Mouse (Mus musculus): ENCODE results near the gene Anks1b.
A peak's percentile ranks its signal among the peaks of the same experiment; 100 is the strongest.

The Anks1b gene

DNA sequence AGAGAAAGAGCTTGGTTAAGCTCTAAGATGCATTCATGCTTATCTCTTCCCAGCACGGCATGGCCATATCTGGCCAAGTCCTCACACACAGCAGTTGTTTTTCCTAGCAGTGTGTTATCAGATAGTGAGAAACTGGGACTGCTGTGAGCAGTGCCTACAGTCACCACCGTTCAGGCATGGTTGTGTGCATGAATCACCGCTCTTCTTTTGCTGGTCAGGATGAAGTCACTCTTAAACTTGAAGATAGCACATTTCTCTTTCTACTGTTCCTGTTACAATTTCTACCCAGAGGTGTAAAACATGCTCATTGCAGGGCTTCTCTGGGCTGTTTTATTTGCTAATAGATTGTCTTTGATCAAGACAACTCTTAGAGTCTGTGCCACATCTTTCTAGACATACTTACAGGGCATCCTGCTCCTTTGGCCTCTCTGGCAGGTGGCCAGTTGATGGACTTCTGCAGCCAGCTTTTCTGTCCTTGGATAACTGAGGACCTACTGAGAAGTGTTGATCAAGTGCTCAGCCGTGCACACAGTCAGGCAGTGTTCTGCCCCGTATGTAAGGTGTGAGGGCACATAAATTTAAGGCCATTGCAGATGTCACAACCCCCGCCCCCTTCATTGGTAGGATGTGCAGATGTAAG, 296.8 kb downstream of the Anks1b start:
- peak; percentile 30 to 39 for DNase-seq

DNA sequence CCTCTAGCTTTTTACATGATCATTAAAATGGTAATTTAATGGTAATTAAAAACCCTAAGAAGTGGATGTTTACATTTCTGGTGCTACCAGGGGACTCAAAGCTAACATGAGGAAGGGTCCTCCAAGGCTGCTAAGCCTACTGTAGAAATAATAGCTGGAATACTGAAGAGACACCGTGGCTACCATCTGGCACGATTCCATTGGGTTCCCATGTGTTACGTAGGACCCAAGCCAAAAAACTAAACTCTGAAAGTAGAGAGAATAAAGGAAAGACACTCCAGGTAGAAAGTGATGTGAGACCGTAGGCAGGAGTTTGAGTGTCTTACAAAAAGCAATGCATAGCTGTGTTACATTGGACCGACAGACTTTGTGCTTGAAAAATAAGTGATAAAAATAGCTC, 317.1 kb downstream of the Anks1b start:
- peak; percentile 26 to 47 for DNase-seq

DNA sequence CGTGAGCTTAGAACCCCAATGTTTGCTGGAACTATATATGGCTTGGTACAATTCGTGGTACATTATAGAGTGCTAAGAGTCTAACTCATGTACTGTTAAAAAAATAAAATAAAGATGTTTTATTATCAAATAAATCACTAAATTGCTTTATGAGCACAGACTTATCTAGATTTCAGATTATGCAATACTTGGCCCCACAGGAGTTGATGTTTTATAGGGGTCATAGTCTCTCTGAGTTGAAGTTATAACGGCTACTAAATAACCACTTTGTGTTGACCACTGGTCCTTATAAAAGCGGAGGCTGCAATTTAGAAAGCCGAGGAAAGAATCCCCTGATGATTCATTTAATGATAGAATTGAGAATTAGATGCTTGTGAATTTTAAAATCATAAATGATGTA, 323.6 kb downstream of the Anks1b start:
- no peak for DNase-seq

DNA sequence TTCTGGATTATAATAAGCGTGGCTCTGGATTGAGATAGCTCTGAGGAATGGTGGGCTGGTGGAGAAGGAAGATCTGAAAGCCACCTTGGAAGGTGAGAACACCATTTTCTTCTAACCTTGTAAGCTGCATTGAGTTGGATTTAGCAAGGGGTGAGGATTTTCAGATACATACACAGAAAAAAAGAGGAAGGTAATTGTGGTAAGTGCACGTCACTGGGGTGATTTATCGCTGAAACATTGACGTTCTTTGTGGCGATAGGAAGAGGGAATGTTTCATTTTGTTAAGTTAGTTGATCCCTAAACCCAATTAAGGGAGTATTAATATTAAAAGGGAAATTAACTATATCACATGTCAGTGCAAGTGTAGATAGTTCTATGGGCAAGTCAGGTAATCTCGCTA, 336.7 kb downstream of the Anks1b start:
- DNase-seq = no peak

DNA sequence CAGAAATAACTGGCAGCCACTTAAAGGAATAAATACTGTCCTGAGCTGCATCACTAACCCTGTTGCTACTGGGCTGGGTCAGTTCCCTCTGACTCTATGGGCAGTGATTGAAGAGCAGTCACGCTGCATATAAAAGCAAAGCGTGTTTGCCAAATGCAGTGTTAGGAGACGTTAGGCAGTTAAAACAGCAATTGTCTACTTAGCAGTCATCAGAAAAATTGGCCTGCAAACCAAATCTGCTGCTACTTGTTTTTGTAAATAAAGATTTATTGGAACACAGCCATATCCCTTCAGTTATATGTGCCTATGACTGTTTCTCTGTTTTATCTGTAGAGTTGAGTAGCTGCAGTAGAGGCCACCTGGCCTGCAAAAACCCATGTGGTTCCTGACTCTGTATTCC, 347.2 kb downstream of the Anks1b start:
- DNase-seq = no peak

DNA sequence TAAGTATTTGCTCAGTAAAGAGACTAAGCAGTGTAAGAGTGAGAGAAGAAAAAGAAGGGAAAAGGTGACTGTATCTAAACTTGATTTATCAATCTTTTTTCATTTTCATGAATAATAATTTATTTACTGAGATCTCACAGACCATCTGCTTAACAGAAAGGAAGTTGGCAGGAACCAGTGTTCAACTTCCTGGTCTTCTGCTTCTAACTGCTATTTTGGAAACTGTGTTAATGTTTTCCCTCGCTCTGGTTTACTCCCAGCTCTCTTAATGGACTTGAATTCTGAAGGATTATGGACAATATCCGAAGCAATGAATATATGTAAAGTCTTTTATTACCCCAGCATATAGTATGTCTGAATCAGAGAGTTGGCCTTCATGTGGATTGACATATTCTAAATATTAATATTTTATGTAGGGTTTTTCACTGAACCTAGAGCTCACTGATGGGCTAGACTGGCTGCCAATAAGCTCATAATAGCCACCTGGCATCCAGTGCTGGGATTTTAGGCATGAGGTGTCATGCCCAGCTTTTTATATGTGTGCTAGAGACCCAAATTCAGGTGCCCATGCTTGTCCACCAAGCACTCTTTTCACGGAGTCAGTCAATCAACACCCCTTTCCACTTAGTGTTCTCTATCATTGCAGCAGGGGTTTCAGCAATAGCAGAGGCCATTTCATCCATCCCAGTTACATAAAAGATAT, 349.6 kb downstream of the Anks1b start:
- peak; percentile 48 to 61 for DNase-seq

DNA sequence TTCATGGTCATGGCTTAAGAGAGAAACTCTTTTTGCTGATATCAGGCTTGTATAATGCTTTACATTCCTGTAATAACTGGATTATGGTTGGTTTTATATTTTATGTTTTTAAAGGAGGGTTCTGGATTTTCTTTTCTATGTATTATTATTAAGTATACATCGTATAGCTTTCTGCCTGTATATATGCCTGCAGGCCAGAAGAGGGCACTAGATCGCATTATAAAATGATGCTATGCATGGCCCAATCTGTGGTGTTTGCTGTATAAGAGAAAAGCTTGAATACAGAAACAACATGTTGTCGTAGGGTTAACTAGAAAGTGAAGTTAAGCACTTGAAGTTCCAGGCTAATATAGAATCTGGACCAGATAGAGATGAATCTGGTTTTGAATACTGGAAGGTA, 362.0 kb downstream of the Anks1b start:
- DNase-seq = no peak

DNA sequence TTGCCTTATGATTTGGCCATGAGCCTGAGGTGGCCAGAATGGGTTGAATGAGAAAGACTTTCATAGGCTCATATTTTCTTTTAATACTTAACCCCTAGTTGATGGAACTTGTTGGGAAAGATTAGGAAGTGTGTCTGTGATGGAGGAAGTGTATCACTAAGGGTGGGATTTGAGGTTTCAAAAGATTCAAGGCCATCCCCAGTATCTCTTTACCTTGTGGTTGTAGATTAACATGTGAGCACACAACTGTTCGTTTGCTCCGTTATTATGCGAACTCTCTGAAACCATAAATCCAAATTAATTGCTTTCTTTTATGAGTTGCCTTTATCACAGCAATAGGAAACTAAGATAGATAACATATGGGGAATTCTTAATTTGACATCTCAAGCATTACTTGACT, 364.0 kb downstream of the Anks1b start:
- DNase-seq = no peak

DNA sequence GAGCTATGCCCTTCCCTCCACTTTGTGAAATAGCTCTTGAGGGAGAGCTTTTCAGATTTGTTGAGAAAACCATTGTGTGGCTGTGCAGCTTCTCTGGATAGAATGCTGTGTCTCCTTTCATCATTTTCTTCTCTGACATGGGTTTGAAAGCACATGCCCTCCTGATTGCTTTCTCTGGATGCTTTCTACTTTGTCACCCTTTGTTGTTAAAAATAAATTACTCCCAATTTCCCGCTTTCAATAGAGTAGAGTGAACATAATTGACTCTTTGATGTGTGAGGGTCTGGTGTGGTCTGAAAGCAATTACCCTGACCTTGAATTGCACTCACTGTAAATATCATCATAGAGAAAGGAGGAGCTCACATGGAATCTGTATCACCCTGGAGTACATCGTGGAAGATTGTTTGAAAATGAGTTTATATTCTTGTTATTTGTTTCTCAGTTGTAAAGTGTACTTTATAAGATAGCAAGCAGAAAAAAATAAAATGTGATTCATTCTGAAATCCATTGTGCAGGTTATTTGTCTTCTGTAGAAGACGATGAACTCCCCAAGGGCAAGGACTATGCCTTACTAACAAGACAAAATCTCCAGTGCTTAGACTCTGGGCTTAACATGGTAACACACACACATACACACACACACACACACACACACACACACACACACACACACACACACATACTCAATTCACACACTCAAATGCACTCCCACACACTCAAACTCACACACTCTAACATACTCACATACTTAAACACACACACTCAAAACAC, 385.8 kb downstream of the Anks1b start:
- no peak for DNase-seq

DNA sequence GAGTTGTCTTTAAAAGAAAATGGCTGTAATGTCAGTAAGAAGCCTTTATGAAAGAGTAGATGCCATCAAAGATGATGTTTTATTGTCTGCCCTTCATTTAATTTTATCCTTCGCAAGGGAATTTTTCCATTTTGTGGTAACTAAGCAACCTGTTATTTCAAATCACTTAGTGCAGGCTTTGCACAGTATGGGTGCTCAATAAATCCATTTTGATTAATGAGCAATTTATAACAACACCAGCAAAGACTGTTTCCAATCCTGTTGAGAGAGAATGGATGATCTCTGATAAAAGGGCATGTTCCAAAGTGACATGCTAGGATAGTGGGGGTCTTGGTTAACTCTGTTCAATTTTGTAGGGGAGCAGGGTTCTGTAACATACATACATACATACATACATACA, 398.0 kb downstream of the Anks1b start:
- no peak for DNase-seq

DNA sequence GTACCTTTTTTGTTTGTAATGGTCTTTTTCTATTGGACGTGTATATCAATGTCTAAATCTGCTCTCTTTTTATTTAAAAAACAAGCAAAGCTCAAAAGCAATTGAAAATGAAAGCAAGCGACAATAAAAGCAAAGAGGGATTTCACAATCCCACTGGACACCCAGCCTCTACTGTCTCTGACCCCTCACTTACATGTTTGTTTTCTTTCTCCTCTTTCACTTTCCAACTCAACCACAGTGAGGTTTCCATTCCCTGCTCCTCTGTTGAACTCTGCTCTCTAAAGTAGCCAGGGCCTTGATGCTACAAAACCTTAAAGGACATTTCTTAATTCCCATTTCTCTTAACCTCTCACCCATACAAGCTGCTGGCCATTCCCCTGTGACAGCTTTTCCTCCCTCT, 400.0 kb downstream of the Anks1b start:
- no peak for DNase-seq

DNA sequence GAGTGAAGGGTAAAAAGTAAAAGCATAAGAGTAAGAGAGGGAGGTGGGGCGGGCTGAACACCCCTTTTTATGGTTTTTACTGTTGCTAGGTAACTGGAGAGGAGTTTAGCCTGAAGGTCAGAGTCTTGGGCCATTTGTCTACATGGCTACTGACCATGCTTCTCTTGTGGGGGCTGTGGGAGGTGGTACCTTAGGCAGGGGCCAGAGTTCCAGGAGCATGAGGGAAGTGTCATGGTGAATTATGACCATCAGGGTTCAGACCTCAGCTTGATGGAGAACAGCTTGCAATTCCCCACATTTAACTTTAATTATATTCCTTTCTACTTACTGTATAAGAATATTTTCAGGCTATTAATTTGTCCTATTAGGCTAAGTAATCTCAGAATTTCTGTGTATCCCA, 413.3 kb downstream of the Anks1b start:
- no peak for DNase-seq

DNA sequence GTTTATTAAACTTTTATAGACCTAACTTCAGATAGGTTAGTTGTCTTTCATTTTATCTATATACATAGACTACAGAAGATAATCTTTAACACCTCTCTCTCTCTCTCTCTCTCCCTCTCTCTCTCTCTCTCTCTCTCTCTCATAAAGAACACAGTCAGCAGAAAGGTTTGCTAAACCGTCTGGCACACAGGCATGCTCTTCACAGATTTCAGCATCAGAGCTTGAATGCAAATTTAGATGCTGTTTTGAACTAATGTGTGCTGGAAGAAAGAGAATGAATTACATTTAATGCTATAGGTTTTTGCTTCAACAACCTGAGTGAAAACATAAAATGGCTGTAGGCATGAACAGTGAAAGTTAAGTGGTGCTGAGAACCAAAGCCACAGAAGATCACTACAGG, 429.9 kb downstream of the Anks1b start:
- no peak for DNase-seq

DNA sequence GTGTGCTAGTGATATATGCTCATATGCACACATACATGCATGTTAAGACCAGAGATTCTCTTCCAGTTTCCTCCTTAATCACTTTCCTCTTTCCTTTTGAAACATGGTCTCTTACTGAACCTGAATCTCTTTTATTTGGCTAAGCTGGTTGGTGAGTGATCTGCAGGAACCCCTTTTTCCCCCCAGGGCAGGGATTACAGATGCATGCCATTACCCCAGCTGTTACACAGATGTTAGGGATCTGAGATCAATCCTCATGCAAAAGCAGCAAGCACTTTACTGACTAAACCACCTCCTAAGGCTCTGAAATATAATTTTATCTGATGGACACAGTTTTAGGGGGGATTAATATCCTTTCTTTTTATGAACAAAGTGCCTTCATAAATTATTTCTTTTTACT, 432.8 kb downstream of the Anks1b start:
- DNase-seq = no peak

DNA sequence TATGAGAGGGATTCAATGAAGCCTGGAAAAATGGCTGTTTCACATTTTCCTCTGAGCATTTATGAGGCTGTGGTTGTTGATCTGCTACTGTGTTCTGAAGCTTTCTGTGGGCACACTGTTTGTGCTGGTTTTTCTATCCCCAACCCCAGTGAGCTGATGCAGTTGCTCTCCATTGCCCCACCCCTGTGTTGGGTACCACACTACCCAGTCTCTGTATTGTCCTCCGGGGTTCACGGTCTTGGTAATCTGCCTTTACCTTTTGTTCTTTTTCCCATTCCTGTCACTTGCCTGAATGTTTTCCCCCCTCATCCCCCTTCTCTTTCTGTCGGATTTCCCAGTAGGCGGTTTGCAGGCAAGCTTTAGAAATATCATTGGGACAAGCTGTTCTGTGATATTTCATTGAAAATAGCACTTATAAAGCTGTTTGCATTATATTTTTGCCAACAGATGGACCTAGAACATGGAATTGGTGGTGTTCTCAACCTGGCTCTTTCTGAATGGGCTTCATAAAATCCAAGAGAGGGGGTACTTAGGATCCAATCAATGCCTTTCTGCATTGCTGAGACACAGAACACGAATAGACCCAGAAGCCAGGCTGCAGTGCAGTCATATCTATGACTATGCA, 434.7 kb downstream of the Anks1b start:
- DNase-seq = no peak

DNA sequence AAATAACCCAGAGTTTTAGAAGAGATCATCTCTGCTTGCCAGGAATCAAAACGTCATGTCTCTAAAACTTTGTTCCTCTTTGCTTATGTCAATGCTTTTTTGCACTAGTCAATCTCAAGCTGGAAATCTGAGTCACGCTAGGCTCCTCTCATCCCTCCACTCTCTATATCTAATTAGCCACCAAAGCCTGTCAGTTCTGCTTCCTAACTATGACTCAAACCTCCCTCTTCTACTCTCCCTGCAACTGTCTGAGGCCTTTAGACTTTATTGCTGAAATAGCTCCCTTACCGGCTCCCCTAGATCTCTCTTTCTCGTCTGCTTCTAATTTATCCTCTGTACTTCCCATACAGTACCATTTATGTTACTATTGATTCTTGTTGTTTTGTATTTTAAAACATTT, 456.5 kb downstream of the Anks1b start:
- no peak for DNase-seq

DNA sequence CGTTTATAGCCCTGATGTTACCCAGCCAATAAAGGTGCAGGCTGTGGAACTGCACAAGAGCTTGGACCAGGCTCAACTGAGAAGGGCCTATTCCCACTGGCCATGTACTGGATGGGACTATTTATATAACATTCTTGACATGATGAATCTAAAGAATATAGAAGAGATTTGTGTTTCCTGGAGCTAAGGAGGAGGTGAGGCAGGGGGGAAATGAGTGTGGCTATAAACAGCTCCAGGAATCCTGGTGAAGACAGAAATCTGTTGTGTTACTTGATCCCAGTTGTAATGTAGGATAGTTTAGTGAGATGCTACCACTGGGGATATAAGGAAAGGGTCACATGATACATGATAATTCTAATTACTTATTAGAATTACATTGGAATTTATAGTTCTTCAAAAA, 472.1 kb downstream of the Anks1b start:
- no peak for DNase-seq

DNA sequence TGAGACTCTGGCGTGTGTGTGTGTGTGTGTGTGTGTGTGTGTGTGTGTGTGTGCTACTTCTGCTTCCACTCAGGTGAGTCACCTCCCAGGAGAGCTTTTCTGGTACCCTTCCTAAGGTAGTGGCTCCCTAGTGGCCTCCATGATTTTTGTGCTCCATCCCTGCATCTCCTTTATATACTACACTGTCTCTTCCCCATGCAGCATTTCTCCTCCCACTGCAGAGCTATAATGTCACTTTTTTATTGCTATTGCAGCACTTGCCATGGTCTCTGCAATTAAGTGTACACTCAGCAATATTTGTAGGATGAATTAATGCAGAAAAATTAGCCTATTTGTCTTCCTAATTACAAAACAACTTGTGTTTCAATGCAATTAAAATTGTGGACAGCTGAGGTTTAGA, 482.9 kb downstream of the Anks1b start:
- DNase-seq = no peak

DNA sequence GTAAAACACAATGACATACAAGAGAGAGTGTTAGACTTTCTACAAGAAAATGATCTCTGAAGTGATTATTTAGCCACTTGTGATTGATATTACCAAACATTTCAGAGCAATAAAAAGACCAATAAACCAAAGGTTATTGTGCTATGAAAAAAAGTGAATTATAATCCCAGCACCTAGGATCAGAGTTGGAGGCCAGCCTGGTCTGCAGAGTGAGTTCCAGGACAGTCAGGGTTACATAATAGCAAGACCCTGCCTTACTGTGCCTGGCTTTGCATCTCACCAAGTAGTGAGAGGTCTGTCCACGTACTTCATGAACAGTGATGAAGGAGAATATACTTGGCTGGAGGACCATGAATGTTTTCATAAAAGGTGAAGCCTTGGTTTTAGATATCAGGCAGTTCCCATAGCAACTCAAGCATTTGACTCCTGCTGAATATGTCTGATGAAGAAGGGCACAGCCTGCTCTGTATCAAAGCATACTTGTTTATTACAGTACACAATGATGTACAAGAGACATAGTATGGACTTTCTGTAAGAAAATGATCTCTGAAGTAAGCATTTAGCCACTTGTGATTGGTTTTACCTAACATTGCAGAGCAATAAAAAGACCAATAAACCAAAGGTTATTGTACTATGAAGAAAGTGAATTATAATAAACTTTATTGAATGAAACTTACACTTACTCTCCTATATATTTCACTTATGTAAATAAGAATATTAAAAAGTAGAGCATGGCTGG, 484.0 kb downstream of the Anks1b start:
- DNase-seq = no peak

DNA sequence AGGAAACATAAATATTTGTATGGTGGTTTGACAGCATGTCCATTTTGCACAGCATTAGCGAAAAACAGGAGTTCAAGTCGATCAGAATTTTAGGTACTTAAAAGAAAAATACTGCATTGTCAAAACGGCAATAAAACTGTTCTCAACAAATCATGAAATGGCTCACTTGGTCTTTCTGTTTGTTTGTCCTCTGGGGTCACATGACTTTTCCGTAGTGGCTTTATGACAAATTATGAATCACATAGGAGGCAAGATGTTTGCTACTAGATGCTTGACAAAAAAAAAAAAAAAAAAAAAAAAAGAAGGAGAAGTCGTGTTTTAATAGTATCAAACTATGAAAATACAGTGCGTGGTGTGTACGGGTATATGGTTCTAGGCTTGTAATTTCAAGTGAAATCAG, 495.7 kb downstream of the Anks1b start:
- DNase-seq = no peak

DNA sequence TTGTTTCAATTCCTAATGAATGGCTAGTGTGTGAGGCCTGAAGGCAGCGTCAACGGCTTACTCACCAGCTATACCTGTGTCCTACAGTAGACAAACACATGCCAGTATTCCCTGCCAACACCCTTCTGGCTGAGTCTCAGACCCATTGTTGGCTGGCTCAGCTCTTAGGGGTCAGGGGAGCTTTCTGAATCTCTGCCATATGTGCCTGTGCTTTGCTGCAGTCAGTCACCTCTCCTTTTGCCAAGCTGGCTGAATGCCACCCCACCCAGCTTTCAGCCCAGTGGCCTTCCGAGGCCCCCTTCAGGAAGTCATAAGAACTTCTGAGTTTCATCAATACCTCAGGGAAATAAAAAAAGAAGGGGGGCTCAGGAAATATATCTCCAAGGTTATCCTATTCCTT, 497.4 kb downstream of the Anks1b start:
- peak; percentile 85 to 88 for DNase-seq

DNA sequence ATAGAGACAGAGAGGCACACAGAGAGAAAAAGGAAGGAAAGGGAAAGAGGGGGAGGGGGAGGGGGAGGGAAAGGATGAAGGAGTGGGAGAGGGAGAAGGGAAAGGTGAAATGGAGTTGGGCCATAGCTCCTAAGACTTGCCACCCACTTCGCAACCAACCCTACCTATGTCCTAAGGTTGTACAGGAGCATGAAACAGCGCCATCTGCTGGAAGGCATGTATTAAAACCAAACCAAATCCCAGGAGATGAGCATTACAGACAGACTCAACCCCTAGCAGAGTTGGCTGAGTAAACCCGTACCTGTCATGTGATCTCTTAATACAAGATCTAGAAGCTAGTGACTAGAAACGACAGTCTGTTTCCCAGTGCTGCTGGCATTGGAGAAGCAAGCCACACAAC, 500.2 kb downstream of the Anks1b start:
- DNase-seq = peak; percentile 65 to 66

DNA sequence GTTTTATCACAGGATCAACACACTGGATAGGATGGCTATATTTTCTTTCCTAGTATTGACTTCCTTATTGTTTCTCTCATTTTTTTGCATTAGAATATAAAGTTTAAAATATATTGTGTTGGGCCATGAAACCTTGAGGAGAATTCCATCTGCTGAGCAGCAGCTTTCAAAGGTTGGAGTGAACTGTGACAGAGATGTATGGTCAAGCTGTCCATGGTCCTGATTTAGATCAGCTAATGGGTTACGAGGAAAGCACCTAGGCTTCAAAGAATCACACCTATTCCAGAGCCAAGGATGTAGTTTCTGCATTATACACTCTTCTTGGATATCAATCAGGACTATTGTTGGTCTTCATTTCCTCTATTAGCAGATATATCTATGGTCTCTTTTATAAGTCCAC, 503.3 kb downstream of the Anks1b start:
- no peak for DNase-seq

Data from cerebellum, postnatal 36 days (tissue).